Comparison of ENCODE assay signal across 23 mouse cellular contexts in genomic region chr9:29848735-29849455, GRCm38 (mm10).
DNase-seq lines count a peak whose midpoint lies in the region; ATAC-seq and TF ChIP-seq lines count a peak whose summit lies in the region.
"Had no signal": no experiment of that assay in that cellular context is flagged by ENCODE, and none has a peak within 500 bp of the region (broad histone marks: within the 10 kb centered on the region; RNA-seq: fewer than 3 reads in every experiment).

No protein-coding gene starts in this region.

- H3K4me1 ChIP-seq in forebrain, embryonic 14.5 days (ENCODE audit: control insufficient read depth, insufficient read depth, low read length): peaks cover 9% of the 10 kb centered on the region; the same call in 1 of the 2 replicates
- H3K4me1 ChIP-seq in forebrain, postnatal 0 days (ENCODE audit: insufficient read depth): 0 out of 2 replicates have a peak, but pooled peaks cover 6% of the 10 kb centered on the region
- H3K4me1 ChIP-seq in intestine, postnatal 0 days (replicated peaks; ENCODE audit: control insufficient read depth, insufficient read depth, low read length): no peaks in the 10 kb centered on the region
- H3K4me1 ChIP-seq: embryonic facial prominence, embryonic 12.5 days; embryonic facial prominence, embryonic 15.5 days had no signal

- H3K27ac ChIP-seq in forebrain, embryonic 14.5 days (ENCODE audit: low read depth, low read length): no peak overlapping the region
- no peak overlapping the region for H3K27ac ChIP-seq in forebrain, postnatal 0 days (ENCODE audit: low read depth, low read length)
- H3K27ac ChIP-seq in intestine, postnatal 0 days (ENCODE audit: low read depth, low read length): no peak overlapping the region
- H3K27ac ChIP-seq: embryonic facial prominence, embryonic 12.5 days; embryonic facial prominence, embryonic 15.5 days; gastrocnemius, adult 2 months; hindbrain, embryonic 12.5 days; hindbrain, embryonic 15.5 days had no signal

- no peak overlapping the region for H3K4me3 ChIP-seq in forebrain, embryonic 14.5 days (ENCODE audit: low read depth, low read length)
- no peak overlapping the region for H3K4me3 ChIP-seq in forebrain, postnatal 0 days (ENCODE audit: low read depth, low read length)
- no peak overlapping the region for H3K4me3 ChIP-seq in intestine, postnatal 0 days (ENCODE audit: low read depth, low read length)
- H3K4me3 ChIP-seq: embryonic facial prominence, embryonic 12.5 days; embryonic facial prominence, embryonic 15.5 days; gastrocnemius, adult 2 months; hindbrain, embryonic 12.5 days; hindbrain, embryonic 15.5 days had no signal

- no peak overlapping the region for H3K4me2 ChIP-seq in forebrain, embryonic 14.5 days (ENCODE audit: low read length)
- no peak overlapping the region for H3K4me2 ChIP-seq in forebrain, postnatal 0 days (ENCODE audit: low read depth)
- no peak overlapping the region for H3K4me2 ChIP-seq in intestine, postnatal 0 days (replicated peaks; ENCODE audit: low read depth)
- H3K4me2 ChIP-seq: embryonic facial prominence, embryonic 12.5 days; embryonic facial prominence, embryonic 15.5 days; heart, embryonic 11.5 days; hindbrain, embryonic 12.5 days; hindbrain, embryonic 15.5 days had no signal

- no peak overlapping the region for H3K9ac ChIP-seq in forebrain, embryonic 14.5 days (ENCODE audit: low read length)
- no peak overlapping the region for H3K9ac ChIP-seq in forebrain, postnatal 0 days
- H3K9ac ChIP-seq in intestine, postnatal 0 days (ENCODE audit: low read depth, low read length): no peak overlapping the region
- H3K9ac ChIP-seq: embryonic facial prominence, embryonic 12.5 days; embryonic facial prominence, embryonic 15.5 days; hindbrain, embryonic 12.5 days; hindbrain, embryonic 15.5 days had no signal

- no peak for TF ChIP-seq POLR2A in brain, embryonic 14.5 days (IDR thresholded peaks at IDR 0.05; ENCODE audit: borderline replicate concordance, extremely low read depth, insufficient read depth, insufficient read length, poor library complexity, severe bottlenecking)

- H3K9me3 ChIP-seq in forebrain, embryonic 14.5 days (replicated peaks; ENCODE audit: control insufficient read depth, low read length): no peaks in the 10 kb centered on the region
- no peaks in the 10 kb centered on the region for H3K9me3 ChIP-seq in forebrain, postnatal 0 days (ENCODE audit: low read length)
- H3K9me3 ChIP-seq in intestine, postnatal 0 days (ENCODE audit: control insufficient read depth): no peaks in the 10 kb centered on the region
- H3K9me3 ChIP-seq: embryonic facial prominence, embryonic 12.5 days; embryonic facial prominence, embryonic 15.5 days; hindbrain, embryonic 12.5 days; hindbrain, embryonic 15.5 days had no signal

- ATAC-seq in forebrain, embryonic 14.5 days: peak; percentile 32; the same call in 1 of the 2 replicates
- ATAC-seq in forebrain, postnatal 0 days: no peak
- ATAC-seq in intestine, postnatal 0 days: no peak
- no peak for ATAC-seq in monocyte, adult 5-6 weeks (replicated peaks; ENCODE audit: insufficient number of reproducible peaks, low FRiP score, low TSS enrichment, poor library complexity, severe bottlenecking)

- H3K36me3 ChIP-seq in forebrain, embryonic 14.5 days (ENCODE audit: control insufficient read depth, insufficient read depth, low read length): no peaks in the 10 kb centered on the region
- H3K36me3 ChIP-seq in forebrain, postnatal 0 days (ENCODE audit: insufficient read depth): no peaks in the 10 kb centered on the region
- no peaks in the 10 kb centered on the region for H3K36me3 ChIP-seq in intestine, postnatal 0 days (ENCODE audit: control insufficient read depth, insufficient read depth)
- H3K36me3 ChIP-seq: embryonic facial prominence, embryonic 12.5 days; embryonic facial prominence, embryonic 15.5 days; hindbrain, embryonic 12.5 days; hindbrain, embryonic 15.5 days had no signal

- WGBS in forebrain, embryonic 14.5 days: 23% methylated on average over 8 of the region's 8 CpGs
- WGBS in forebrain, postnatal 0 days: 27% methylated on average over 8 of the region's 8 CpGs
- 51% methylated on average over 8 of the region's 8 CpGs for WGBS in intestine, postnatal 0 days

- TF ChIP-seq CTCF in forebrain, postnatal 0 days (IDR thresholded peaks at IDR 0.05; ENCODE audit: low read depth): no peak
- TF ChIP-seq CTCF in brain, embryonic 14.5 days (IDR thresholded peaks at IDR 0.05; ENCODE audit: borderline replicate concordance, extremely low read depth, insufficient read depth, insufficient read length): no peak
- no peak for TF ChIP-seq CTCF in intestine, postnatal 0 days (IDR thresholded peaks at IDR 0.05; ENCODE audit: low read depth)

- no peak for DNase-seq in forebrain, embryonic 14.5 days (ENCODE audit: low spot score)
- no peak for DNase-seq in forebrain, postnatal 0 days
- DNase-seq in ES-CJ7 (ENCODE audit: low read depth, low spot score): peak; percentile 28
- DNase-seq in R1 (ENCODE audit: low read depth, low spot score): peak; percentile 63
- DNase-seq in brain, embryonic 14.5 days (ENCODE audit: low read depth): peak; percentile 44
- DNase-seq: adrenal gland, adult 2 months; adrenal gland, postnatal 14 days; B cell, adult 2 months; cerebellum, adult 18-20 months; cerebellum, adult 9-10 months; cerebellum, postnatal 14 days; gastrocnemius, adult 2 months; gastrocnemius, postnatal 14 days; heart, adult 11 months; kidney, adult 11 months had no signal

- no peaks in the 10 kb centered on the region for H3K27me3 ChIP-seq in forebrain, embryonic 14.5 days (replicated peaks; ENCODE audit: control insufficient read depth, insufficient read depth, low read length)
- no peaks in the 10 kb centered on the region for H3K27me3 ChIP-seq in forebrain, postnatal 0 days (ENCODE audit: insufficient read depth, low read length)
- no peaks in the 10 kb centered on the region for H3K27me3 ChIP-seq in intestine, postnatal 0 days (replicated peaks; ENCODE audit: control insufficient read depth, insufficient read depth, low read length)
- H3K27me3 ChIP-seq: CH12.LX; embryonic facial prominence, embryonic 12.5 days; embryonic facial prominence, embryonic 15.5 days; hindbrain, embryonic 12.5 days; hindbrain, embryonic 15.5 days had no signal

Comparison
In these comparisons a context has a peak if more than half of its experiments do, and no peak if none do; other contexts are left out.
1. DNase-seq: peak in ES-CJ7 (single experiment), R1 (single experiment) and brain, embryonic 14.5 days (single experiment); none in forebrain, embryonic 14.5 days (single experiment) and forebrain, postnatal 0 days (single experiment).